Mouse (Mus musculus) left cerebral cortex, postnatal 14 days (tissue): Measurements from ENCODE around the gene Alox5. TPM values are rescaled to one million over a fixed set of nuclear protein-coding genes. Genes with fewer than 3 reads are reported as not detected.

Source experiments
- DNase-seq, 2 experiments: peaks; one replicate each; pipeline ENCODE4 v3.0.0; 2021 to 2022; ENCODE audit warnings: low spot score in 2 of 2, mixed read lengths in 1 of 2
- intact Hi-C: fragments of 180-260 bp; cut with DNase I; formaldehyde crosslinking; loops from one replicate; pipeline ENCODE4 v1.15.1; 2025
- total RNA-seq, 2 experiments: library from RNA; stranded (reverse); gene quantifications; 2 replicates each; pipeline ENCODE4 v1.2.3; 2021

Gene Alox5
- total RNA-seq, 2 experiments from 2014 or later: 1.3 to 3.0 TPM

- intact Hi-C loops: no loop called here
- no peak for DNase-seq
Observed at GRCm38 (mm10) chr6:116394916-116395648, 65.9 kb downstream of the Alox5 start.

- intact Hi-C loops: no loop called here
- no peak for DNase-seq
Observed at GRCm38 (mm10) chr6:116389481-116389880, 71.5 kb downstream of the Alox5 start.

- DNase-seq: no peak
- intact Hi-C loops: no loop called here
Observed at GRCm38 (mm10) chr6:116388068-116388467, 72.9 kb downstream of the Alox5 start.

- intact Hi-C loops: no loop called here
- DNase-seq: no peak
Observed at GRCm38 (mm10) chr6:116386506-116386905, 74.5 kb downstream of the Alox5 start.

GRCm38 (mm10) chr6:116386045-116386415 lies 74.9 kb downstream of the Alox5 start:
- intact Hi-C loops: no loop called here
- DNase-seq: no peak

- intact Hi-C loops: no loop called here
- DNase-seq: no peak
Observed at GRCm38 (mm10) chr6:116385194-116386044, 75.6 kb downstream of the Alox5 start.

GRCm38 (mm10) chr6:116383582-116383981 lies 77.4 kb downstream of the Alox5 start:
- no peak for DNase-seq
- intact Hi-C loops: no loop called here

- intact Hi-C loops: no loop called here
- DNase-seq: no peak
Observed at GRCm38 (mm10) chr6:116381605-116382004, 79.4 kb downstream of the Alox5 start.

- intact Hi-C loops: no loop called here
Observed at GRCm38 (mm10) chr6:116380157-116380556, 80.8 kb downstream of the Alox5 start.

GRCm38 (mm10) chr6:116378892-116379291 lies 82.1 kb downstream of the Alox5 start:
- no peak for DNase-seq
- intact Hi-C loops: no loop called here

More at GRCm38 (mm10) chr6:116380157-116380556, 80.8 kb downstream of the Alox5 start:
- no peak for DNase-seq

- DNase-seq: no peak
- intact Hi-C loops: no loop called here
Observed at GRCm38 (mm10) chr6:116374618-116375017, 86.4 kb downstream of the Alox5 start.

GRCm38 (mm10) chr6:116374136-116374535 lies 86.8 kb downstream of the Alox5 start:
- intact Hi-C loops: no loop called here
- DNase-seq: no peak

- intact Hi-C loops: no loop called here
- DNase-seq: no peak
Observed at GRCm38 (mm10) chr6:116371500-116371899, 89.5 kb downstream of the Alox5 start.

GRCm38 (mm10) chr6:116370216-116370976 lies 90.6 kb downstream of the Alox5 start:
- DNase-seq: no peak
- intact Hi-C loops: no loop called here

GRCm38 (mm10) chr6:116369811-116370210 lies 91.2 kb downstream of the Alox5 start:
- intact Hi-C loops: no loop called here
- no peak for DNase-seq

GRCm38 (mm10) chr6:116367971-116368370 lies 93.0 kb downstream of the Alox5 start:
- no peak for DNase-seq
- intact Hi-C loops: no loop called here

- DNase-seq: no peak
Observed at GRCm38 (mm10) chr6:116361993-116362392, 99.0 kb downstream of the Alox5 start.

GRCm38 (mm10) chr6:116361463-116361862 lies 99.5 kb downstream of the Alox5 start:
- intact Hi-C loops: no loop called here
- no peak for DNase-seq

More at GRCm38 (mm10) chr6:116361993-116362392, 99.0 kb downstream of the Alox5 start:
- intact Hi-C loops: no loop called here
